Mouse (Mus musculus) induced T-regulatory cell, adult 2 months (primary cell): ENCODE results near the gene Cma1.
"Not testable (repeated sequence)": the region's sequence is repeated elsewhere in the genome, so short reads cannot be mapped to it uniquely, and the experiment has no call there.

ENCODE experiments used
- DNase-seq: peaks from one replicate; pipeline ENCODE4 v3.0.0-alpha.2; 2012; ENCODE audit warnings: low read depth

The Cma1 gene

DNA sequence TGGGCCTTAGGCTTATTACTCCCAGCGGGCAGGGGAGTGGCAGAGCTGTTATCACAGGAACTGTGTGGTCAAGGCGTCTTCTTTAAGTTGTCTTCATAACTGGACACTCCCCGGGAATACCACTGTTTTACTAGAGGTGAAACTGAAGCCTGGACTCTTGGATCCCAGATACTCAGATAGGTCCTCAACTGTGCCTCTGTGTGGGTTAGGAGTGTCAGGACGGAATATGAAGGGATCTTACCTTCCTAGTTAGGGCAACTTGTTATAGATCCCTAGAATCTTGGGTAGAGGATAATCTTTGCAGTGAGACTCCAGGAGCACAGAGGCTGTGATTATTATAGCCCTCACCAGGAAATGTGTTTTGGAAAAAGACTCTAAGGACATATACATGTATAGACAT, at the start of gene Cma1:
Gene Cma1, minus strand, starts transcription at position 101 of the 400 bp plus-strand sequence.
- no peak for DNase-seq

DNA sequence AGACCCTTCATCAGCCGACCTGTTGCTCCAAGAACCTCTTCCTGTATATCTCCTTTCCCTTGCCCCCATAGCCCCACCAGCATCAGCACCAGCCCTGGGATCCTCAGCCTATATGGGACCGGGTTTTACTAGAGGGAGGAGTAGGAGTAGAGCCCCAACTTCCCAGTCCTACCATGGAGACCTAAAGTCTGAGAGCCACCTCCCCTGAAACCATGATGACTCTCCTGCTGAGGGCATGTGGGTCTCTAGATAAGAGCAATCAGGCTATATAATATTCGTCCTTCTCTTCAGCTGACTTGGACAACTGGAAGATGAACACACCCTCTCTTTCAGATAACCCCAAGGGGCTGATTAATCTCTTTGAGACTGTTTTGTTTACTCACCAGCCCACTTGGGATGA, 43.0 kb upstream of the Cma1 start:
- not testable (repeated sequence) for DNase-seq

DNA sequence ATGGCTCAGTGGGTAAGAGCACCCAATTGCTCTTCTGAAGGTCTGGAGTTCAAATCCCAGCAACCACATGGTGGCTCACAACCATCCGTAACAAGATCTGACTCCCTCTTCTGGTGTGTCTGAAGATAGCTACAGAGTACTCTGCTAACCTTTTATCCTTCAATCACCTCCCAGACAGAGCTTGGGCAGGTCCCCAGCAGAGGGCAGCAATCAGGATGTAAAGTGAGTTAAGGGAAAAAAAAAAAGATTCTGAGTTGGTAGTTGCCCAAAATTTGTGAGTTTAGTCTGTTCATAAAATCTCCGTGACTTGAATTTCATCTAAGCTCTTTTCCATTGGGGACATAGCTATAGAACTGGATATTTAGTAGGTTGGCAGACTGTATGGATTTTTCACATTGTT, 19.4 kb upstream of the Cma1 start:
- DNase-seq = peak; percentile 17

DNA sequence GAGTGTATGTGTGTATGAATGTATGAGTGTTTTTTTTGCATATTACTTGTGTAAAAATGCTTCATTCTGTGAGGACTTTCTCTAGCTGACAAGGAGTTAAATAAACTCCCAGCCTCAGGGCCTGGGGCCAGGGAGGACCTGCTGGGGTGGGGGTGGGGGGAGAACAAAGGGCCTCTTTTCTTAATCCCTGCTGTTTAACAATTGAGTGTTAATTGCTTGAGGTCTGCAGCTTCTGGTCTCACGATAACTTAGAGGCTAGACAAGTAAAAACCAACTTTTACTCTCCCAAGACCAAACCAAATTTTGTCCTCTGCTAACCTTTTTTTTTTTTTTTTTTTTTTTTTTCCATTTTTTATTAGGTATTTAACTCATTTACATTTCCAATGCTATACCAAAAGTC, 18.8 kb upstream of the Cma1 start:
- no peak for DNase-seq

DNA sequence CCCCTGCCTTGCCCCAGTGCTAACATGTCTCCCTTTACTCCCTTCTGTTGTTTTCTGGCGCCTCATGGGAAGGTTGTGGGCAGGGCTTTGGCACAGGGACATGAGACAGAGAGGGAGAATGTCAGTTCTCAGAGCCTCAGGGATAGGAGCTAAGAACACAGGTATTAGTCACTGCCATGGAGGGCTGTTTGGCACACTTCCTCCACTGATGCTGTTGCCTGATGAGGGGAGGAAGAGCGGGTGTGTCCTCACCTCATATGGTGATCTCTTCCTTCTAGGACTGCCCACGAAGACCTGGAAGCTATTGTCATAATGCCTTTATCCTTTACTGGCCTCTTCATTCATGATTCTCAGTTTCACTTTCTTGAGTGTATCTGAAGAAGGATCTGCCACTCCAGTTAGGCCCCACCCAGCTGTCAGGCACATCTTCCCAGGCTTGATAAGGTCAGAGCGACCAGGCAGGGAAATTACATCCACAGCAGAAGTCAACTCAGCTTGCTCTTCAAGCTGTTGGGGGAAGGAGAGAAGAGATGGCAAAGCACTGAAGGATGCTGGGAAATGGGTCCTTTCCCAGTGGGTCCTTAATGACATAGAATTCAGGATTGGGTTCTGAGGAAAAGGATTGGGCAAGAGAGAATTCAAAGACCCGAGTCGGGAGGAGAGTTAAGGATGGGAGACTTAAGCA, 6.0 kb upstream of the Cma1 start, which contains the start of gene Cma2:
Gene Cma2, plus strand, starts transcription at position 635 of the 685 bp plus-strand sequence.
- DNase-seq = no peak

DNA sequence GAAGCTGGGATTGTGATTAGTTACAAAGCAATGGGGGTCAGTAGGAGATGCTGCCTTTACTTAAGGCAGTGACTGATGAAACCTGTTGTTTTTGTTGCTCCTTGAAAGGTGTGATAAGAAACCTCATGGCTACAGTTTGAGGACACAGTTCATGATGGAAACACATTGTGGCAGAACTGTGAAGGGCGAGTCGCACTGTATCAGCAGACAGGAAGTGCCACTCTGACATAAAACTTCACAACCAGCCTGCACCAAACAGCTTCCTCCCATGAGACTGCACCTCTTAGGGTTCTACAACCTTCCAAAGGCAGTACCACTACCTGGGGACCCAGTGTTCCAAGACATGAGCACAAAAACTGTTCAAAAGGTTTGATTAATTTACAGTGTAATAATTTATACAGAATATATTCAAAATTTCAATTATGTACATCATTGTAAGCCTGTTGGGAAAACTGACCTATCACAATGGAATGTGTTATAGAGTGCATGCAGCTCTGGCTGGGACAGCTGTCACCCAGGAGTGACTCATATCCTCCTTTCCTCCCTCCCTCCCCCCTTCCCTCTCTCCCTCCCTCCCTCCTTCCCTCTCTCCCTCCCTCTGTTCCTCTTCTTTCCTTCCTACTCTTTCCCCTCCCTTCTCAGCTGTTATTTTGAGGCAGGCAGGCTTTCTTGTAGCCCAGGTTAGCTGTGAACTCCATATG, 1.9 kb upstream of the Cma1 start:
- peak; percentile 20 for DNase-seq

DNA sequence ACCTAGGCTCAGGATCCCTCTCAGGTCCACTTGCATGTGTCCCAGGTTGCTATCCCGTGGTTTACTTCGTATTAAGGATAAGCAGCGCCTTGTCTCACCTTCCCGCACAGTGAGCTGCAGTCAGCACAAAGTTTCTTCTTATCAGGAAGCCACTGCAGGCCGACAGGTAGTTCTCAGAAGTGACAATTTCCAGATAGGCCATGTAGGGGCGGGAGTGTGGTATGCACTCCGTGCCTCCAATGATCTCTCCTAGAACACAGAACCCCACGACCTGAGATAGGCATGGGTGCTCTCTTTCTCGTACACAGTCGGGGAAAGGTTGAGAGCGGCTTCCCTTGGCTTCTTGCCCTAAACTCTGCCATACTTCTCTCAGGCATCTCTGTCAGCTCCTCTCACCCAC, 874 bp downstream of the Cma1 start:
- no peak for DNase-seq

DNA sequence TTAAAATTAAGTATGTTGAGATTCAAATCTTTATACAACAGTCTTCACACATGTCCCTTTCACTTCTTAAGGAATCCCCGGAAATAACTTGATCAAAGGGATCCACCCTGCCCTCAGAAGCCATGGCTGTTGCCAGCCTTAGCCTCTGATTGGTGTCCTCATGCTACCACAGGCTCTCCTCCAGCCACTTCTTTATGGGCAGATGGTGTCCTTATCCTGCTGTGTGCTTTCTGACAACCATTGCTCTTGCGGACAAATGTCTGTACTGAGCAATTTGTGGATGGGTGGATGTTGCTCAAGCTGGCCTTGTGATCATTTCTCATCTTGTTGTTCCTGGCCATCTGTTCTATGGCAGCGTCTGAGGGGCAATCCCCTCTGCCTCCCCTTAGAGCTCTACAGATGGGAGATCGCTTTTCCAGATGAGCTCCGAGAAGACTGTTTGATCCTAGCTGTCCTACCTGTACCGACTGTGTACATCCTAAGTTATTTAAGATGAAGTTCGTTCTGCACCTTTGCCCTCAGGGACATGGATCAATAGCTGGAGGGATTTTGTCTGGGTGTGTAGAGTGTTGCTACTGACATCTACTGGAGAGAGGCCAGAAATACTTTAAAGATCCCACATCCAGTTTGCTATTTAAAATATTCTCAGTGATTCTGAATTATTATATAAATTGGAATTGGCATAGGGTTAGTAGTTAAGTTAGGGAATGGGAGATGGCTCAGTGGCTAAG, 4.2 kb downstream of the Cma1 start:
- no peak for DNase-seq

DNA sequence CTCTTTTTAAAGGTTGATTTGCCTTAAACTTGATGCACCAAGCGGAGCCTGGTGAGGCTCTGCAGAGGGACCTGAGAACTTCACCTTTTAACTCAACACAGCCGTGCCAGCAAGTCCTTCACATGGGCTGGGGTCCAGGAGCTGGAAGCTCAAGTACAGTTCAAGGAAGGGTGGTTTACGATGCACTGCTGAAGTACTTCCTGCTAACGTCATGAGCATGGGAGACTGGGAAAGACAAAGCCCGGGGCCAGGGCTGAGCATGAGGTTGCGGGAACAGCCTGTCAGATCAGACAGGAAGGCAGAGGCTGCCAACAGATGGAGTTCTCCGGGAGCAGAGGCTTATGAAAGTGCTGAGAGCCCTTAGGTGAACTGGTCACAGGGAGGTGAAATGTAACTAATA, 10.9 kb downstream of the Cma1 start:
- DNase-seq = no peak

DNA sequence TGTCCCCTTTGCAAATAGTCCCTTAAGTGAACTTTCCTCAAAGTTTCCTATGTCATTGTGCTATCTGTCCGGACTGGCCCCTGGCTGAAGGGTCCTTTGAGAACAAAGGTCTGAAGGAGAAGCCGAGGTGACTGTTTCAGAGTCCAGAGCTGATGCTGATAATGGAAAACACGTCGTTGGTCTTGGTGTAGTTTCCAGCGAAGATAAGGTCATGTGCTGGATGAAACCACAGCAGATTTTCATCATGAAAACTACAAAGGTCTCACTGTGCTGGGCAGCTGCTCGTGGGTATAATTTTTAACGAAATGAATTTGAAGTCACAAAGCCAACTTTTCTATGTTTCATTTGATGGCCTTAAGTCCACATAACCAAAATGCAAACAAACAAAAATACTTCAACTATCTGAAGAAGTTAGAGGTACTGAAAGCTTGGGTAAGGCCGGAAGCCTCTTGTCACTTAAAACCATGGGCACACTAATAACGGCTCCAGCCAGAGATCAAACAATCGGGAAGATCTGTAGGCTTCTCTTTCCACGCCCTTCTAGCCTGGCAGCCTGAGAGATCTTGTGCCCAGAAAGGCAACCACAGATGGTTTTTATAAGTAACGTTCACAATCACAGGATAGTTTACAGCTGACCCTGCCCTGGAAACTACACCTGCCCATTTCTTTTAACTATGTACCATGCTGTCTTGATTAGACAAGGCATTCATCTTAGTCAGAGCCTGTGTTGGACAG, 15.0 kb downstream of the Cma1 start:
- no peak for DNase-seq

DNA sequence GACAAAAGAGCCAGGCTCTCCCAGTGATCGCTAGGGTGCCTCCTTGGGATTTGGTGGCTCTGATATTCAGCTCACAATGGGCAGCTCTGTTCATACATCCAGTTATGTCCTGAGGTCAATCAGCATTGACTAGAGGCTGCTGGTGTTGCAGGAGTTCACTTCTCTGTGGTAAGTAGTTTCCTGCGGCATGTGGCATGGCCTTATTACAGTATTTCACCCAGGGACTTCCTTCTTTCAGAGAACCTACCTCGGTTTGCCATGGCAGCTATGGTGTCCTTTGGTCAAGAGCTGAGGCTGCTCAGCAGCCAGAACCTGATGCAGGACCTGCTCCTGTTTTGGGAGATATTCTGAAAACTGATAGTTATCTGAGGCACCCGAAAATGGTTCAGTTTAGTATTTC, 17.6 kb downstream of the Cma1 start:
- DNase-seq = no peak

DNA sequence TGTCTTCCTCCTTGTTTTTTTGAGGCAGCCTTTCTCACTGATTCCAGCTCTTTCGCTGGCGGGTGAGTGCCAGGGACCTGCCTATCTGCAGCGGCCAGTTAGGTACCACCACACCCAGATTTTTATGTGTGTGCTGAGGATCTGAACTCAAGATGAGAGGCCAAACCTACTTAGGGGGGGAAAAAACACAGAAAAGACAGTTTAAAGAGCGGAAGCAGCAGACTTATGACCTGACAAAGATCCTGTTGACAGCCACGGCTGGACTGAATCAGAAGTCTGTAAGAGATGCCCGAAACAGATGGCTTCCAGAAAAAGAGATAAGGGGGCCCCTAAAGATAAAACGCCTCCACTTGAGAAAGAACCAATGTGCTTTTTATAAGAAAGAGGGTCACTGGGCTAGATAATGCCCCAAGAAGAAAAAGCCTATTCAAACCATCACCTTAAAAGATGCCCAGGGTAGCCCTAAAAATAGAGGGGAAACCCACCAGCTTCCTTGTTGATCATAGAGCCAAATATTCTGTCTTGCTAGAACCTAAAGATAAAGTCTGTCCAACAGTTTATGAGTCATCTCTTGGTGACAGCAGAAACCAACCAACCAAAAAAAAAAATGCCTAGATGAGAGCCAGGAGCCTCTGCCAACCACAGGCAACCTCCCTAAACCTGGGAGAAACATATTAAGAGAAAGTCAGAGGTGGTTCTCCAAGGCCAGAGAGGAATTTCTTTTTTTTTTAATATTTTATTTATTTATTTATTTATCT, 21.8 kb downstream of the Cma1 start:
- no peak for DNase-seq

DNA sequence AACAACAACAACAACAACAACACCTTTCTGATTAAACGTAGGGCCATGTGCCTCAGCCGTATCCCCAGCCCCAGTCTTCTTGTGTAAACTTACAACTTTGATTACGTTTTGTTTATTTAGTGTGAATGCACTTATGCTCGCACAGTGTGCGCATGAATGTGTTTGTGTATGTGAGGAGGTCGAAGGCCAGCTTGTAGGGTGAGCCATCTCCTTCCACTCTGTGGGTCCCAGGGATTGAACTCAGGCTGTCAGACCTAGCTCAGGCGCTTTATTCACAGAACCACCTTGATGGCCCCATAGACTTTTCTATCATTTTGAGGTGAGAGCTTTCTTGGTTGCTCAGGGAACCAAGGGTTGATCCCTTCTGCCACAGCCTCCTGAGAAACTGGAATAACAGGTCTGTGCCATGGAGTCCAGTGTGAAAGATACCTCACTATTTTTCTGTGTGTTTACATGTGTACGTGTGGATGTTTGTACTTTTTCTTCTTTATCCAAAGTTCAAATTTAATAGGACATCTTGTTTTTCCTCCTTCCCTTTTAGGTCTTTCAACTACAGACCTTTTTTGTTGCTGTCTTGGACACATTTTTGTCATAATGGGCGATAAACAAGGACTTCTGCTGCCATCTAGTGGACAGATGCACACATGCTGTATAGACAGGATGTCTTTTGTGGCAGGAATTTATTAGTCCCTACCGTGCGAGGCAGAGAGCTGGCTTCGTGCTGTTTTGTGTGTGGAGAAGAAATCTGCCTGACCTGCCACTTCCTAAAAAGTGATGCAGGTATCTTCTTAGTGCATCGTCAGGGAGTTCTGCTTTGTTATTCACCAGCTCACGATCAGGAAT, 26.0 kb downstream of the Cma1 start:
- DNase-seq = peak; percentile 94

DNA sequence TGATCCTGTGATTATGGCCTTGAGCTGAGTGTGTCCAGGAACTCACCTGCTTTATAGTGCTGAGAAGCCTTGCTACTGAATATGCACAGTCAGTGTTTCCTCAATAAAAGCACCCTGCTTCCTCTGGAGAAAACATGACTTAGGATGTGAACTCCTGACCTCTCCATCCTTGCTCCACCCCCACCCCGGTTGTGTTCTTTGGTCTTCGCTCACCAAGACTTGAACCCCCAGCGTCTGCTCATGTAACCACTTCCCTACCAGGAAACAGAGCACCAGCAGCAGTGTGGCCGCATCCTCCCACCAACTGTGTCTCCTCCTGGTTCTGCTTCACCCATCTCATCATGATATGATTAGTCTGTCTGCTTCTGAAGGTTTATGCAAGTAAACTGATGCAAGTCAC, 31.1 kb downstream of the Cma1 start:
- peak; percentile 69 for DNase-seq

DNA sequence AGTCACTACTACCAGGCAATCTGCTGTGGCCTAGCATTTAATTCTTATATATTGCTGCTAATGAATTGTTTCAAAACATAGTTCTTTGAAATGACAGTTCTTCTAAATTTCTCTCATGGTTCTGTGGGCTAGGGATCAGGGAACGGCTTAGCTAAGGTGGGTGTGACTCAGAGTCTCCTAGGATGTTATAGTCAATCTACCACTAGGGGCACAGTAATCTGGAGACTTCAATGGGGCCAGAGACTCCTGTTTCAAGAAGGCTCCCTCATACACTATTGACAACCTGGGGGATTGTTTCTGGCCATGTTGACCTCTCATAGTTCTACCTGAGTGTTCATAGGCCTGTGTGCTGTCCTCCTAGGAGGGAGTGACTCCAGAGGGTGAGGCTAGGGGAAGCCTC, 39.0 kb downstream of the Cma1 start:
- DNase-seq = peak; percentile 55

DNA sequence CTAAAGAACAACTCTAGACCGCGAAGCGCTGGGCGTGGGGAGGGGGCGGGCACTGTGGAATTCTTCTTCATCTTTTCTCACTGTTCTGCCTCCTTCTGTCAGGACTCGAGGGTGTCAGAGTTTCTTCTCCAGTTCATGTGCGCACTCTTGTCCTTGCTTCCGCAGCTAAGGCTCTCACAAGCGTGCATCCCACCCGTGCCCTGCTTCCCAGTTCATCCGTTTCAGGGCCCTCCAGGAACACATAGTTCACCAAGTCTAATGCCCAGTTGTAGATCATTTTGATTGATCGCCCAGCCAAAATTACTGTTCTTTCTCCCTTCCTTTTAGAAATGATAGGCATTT, 44.1 kb downstream of the Cma1 start:
- DNase-seq = no peak

DNA sequence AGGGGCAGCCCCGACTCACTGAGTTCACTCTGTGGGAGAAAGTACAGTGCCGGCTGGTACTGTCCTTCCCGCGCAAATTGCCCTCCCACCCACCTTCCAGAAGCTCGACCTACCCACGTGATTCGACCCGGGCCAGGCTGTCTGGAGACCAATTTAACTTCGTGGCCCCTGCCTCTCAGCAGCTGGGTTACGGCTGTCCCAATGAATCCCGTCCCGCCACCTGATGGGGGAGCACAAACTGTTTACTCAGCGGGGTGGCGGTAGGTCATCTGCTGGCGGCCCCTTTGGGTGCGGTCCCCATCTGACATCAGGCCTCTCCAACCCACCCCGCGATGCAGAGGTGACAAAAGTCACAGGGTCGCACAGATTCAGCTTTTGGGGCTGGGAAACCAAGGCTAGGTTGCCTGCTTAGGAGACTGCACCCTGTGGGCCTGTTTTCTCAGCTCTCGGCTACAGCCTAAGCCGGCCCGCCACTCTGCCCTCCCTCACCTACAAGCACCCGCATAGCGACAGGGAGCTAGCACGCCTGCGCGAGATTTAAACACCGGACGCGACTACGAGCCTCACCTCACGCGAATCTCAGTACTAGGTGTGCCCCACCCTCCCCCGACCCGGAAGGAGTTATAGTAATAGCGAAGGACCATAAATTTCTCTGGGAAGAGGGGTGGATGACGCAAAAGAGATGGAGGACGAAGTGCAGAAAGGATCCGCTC, 44.6 kb downstream of the Cma1 start, which contains the start of gene Sdr39u1:
Gene Sdr39u1, minus strand, starts transcription at position 593 of the 713 bp plus-strand sequence.
- peak; percentile 95 for DNase-seq

DNA sequence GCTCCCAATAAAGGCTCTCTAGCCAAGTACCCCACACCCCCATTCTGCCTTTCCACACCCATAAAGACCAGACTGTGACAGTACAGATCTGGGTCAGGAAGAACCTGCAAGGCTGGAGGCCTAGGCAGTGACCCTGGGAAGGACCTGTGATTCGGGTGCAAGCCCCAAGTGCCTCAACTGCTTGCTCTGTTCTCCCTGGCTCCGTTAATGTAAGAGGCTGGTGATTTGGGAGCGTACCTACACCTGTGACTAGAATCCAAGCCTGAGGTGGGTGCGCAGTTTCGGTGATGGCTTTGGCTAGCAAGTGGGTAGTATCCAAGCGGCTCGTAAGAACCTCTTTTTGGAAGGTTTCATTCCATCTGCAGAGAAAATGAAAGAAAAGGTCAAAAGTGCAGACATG, 45.5 kb downstream of the Cma1 start:
- DNase-seq = no peak

DNA sequence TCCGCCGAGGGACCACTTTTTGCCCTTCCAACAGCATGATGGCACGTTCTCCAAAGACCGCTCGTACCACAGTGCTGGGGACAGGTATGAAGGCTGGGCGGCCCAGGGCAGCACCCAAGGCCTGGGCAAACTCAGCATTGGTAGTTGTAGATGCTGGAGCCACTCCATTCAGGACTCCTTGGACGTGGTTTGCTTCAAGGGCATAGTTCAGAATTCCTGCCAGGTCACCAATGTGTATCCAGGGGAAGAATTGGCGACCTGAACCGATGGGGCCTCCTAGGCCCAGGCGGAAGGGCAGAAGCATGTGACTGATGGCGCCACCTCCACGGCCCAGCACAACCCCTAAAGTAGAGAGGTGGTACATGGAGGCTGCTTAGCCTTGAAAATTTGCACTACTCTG, 46.8 kb downstream of the Cma1 start:
- DNase-seq = no peak
